Mouse (Mus musculus) embryonic fibroblast, embryonic 13.5 days (primary cell): Measurements from ENCODE around the gene Csnk2b. TPM values are rescaled to one million over a fixed set of nuclear protein-coding genes. Genes with fewer than 3 reads are reported as not detected.
A peak's percentile ranks its signal among the peaks of the same experiment; 100 is the strongest.

Source experiments
- H3K27ac ChIP-seq: 2 replicates; pipeline ENCODE4 v1.5.1; 2012; ENCODE audit warnings: low read length, control low read depth, inconsistent platforms; ENCODE audit not compliant: insufficient read depth
- H3K4me1 ChIP-seq: 2 replicates; pipeline ENCODE4 v1.6.1; 2011; ENCODE audit warnings: low read length; ENCODE audit not compliant: control insufficient read depth, insufficient read depth
- H3K4me3 ChIP-seq: 2 replicates; pipeline ENCODE4 v1.5.1; 2011; ENCODE audit warnings: mild to moderate bottlenecking, control low read depth, low read length; ENCODE audit not compliant: insufficient read depth
- CTCF ChIP-seq: IDR thresholded peaks from 2 replicates; pipeline ENCODE4 v1.5.1; 2011; ENCODE audit warnings: mild to moderate bottlenecking, control low read depth, low read length, moderate library complexity, borderline replicate concordance; ENCODE audit not compliant: insufficient read depth
- POLR2A ChIP-seq: IDR thresholded peaks from 2 replicates; pipeline ENCODE4 v1.6.1; 2011; ENCODE audit warnings: low read depth, mild to moderate bottlenecking, control low read depth, low read length, moderate library complexity
- polyA plus RNA-seq: library from polyadenylated mRNA; stranded (reverse); fragments of >200 nt; gene quantifications from 2 replicates; pipeline ENCODE4 v1.2.4, GENCODE M21; 2011; ENCODE audit warnings: low read depth; ENCODE audit not compliant: missing spikeins, insufficient read length

Csnk2b gene
- polyA plus RNA-seq = 164 and 169 TPM in 2 replicates

DNA sequence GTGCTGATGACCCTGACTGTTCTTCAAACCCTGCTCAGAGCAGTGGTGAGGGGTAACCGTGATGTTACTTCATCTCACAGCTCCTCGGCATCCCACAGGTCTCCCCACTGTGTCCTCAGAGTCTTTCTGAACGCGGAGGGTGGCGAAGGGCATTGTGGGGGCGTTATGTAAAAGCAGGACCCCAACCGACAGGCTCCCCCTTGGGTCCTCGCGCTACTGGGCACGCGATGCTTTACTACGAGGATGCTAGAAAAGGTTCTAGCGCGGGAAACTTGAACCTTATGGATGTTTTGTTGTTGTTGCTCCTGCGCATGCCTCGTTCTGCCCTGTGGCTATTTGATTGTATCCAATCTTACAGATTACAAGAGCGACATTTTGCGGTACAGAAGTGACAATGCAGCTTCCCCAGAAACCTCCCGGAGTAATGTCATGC is at the start of gene Csnk2b:
Csnk2b (minus strand) TSS at position 183 of the 433 bp plus-strand sequence.
- Histone ChIP-seq H3K4me3 (peak within 1 kb of the TSS; percentile 97), H3K27ac (peak within 1 kb of the TSS; percentile 56), H3K4me1 (peaks cover 4% of the 10 kb centered on the region; the same call in 1 of the 2 replicates)
- TF ChIP-seq POLR2A = no peak
- TF ChIP-seq CTCF = no peak

DNA sequence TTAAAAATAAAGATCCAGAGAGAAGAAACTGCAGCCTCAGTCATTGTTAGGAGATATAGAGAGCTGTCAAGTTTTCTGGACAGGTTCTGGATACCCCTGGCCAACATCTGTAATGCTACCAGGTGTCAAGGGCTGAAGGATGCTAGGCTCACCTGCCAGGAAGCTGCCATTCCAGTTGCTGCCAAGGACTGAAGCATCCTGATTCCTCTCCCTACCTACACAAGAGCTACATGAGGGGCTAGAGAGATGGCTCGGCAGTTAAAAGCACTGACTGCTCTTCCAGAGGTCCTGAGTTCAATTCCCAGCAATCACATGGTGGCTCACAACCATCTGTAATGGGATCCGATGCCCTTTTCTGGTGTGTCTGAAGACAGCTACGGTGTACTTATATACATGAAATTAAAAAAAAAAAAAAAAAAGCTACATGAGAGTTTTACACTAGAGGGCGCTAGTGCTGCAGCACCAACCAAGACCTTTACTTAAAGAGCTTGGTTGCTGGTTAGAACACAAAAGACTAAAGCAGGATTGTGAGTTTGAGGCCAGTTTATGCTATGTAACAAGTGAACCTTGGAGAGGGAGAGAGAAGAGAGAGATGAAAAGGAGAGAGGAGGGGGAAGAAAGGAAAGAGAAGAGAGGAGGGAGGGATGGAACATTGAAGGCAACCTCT is 46.8 kb upstream of the Csnk2b start:
- H3K4me3 ChIP-seq = no peak overlapping the region
- TF ChIP-seq POLR2A (no peak), CTCF (no peak)

GRCm38 (mm10) chr17:35167794-35168193 is 45.9 kb upstream of the Csnk2b start:
- no peak for TF ChIP-seq CTCF
- no peak for TF ChIP-seq POLR2A
- Histone ChIP-seq H3K4me3 (no peak overlapping the region), H3K4me1 (no peaks in the 10 kb centered on the region), H3K27ac (no peak overlapping the region)

More for the DNA sequence above, 46.8 kb upstream of the Csnk2b start:
- H3K27ac ChIP-seq = no peak overlapping the region
- no peaks in the 10 kb centered on the region for H3K4me1 ChIP-seq

DNA sequence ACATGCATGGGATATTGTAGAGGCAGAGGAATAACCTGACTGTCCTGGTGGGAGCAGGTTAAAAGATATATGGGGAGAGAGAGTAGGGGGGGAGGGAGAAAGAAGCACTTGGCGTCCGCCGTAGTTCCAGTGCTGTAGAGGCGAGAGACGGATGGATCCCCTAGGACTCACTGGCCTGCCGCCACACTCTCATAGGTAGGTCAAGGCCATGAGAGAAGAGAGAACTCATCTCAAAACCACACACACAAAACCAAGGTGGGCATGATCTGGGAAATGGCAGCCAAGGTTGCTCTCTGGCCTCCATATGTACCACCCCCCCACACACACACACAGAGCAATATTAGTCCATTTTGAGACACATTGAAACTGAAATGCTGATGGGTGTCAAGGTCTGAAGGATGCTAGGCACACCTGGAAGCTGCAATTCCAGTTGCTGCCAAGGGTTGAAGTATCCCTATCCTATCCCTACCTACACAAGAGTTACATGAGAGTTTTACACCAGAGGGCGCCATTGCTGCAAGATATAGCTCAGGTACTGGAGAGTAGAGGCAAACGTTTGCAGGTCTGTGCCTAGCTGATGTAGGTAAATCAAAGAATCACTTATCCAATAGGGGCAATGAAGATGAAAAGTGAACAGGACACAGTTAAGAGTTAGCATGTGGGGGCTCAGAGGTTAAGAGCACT is 44.6 kb upstream of the Csnk2b start:
- Histone ChIP-seq H3K4me3 (no peak overlapping the region), H3K4me1 (no peaks in the 10 kb centered on the region), H3K27ac (no peak overlapping the region)
- TF ChIP-seq CTCF = no peak
- no peak for TF ChIP-seq POLR2A

- Histone ChIP-seq H3K4me3 (peak overlapping the region; percentile 44), H3K27ac (peak overlapping the region; percentile 96), H3K4me1 (no peaks in the 10 kb centered on the region)
- TF ChIP-seq CTCF (no peak), POLR2A (no peak)
These were observed 43.8 kb upstream of the Csnk2b start for GRCm38 (mm10) chr17:35165451-35166155.

DNA sequence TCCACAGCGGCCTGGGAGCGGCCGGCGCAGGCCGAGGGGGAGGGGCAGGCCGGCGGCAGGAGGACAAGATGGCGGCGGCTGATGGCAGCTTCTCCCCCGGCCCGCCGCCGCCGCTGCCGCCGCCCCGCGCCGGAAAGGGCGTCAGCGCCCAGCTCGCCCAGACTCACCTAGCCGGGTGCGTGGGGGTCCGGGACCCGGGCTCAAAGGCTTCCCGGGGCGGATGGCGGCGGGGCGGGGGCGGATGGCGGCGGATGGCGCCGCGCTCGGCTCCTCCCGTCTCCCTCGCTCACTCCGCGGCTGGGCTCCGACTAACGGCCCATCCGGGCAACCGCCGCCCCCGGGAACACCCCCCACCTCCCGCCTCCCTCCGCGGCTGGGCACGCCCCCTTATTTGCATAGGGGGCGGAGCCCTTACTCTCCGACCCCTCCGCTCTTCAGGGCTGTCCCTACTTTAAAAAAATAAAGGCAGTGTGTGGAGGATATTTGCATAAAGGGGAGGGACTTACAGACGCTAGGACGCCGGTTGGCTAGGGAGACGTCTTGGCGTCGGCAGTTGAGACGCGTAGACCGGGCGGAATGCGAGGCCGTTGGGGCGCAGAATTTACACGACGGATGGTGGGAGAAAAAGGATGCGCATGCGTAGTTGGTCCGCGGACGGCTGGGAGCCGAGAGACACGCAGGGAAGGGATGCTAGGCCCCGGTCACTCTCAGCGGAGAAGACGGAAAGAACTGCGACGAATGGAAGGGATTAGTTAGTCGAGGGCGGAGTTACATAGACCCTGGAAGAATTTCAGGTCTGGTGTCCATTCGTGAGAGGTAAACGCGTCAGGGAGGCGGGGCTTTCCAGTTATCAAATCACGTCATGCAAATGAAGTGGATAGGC is 43.0 kb upstream of the Csnk2b start, which contains the start of gene Prrc2a:
Prrc2a (minus strand) TSS at position 330 of the 883 bp plus-strand sequence.
- Histone ChIP-seq H3K4me3 (peak within 1 kb of the TSS; percentile 100), H3K4me1 (no peaks in the 10 kb centered on the region)
- TF ChIP-seq POLR2A (peak; percentile 88), CTCF (no peak)

DNA sequence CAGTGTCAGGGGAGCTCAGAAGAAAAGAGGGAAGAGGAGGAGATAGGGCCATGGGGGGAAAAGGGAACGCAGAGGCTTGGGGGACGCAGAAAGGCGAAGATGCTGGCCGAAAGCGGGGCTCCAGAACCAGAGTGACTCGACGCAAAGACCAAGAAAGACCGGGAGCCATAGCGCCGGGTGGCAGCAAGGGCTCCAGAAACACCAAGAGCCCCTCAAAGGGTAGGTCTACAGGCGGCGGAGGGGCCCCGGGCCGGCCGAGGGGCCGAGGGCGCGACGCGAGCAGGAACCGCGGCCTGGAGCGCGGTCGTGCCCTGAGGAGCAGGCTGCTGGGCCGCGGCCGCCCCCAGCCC is 42.3 kb upstream of the Csnk2b start:
- TF ChIP-seq POLR2A (no peak), CTCF (no peak)
- Histone ChIP-seq H3K4me1 (no peaks in the 10 kb centered on the region), H3K27ac (peak overlapping the region; percentile 51), H3K4me3 (peak overlapping the region; percentile 100)

More for the DNA sequence above, 43.0 kb upstream of the Csnk2b start, which contains the start of gene Prrc2a:
- H3K27ac ChIP-seq = peak within 1 kb of the TSS; percentile 96

DNA sequence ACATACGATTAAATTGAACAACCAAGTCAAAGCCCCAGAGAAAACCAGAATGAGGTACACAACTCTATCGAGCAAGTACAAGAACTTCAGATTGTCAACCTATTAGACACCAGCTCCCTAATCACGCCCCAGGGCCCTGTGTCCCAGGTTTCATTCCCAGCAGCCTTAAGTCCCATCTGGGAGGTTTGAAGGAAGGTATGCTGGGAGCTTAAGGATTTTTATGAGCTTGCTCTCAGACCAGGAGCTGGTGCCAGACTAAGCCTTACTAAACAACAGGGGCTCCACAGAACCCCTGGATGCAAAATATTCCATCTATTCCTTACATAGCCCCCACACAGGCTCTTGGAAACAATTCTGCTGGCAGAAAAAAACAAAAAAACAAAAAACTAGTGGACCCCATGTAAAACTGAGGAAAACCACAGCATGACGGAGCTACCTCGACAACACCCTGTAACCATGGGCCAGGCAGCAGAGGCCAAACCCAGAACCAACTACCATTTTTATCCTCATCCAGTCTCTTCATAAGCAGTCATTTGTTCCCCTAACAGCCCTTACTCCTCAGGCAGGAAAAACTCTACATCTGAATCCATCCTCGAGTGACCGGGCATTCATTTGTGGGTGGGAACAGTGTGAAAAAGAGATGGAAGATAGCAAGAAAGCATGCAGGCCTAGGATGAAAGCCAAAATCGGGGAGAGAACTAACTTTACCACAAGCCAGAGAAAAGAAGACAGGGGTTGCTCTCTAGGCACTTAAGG is 41.7 kb upstream of the Csnk2b start:
- no peaks in the 10 kb centered on the region for H3K4me1 ChIP-seq
- peak overlapping the region; percentile 100 for H3K4me3 ChIP-seq
- TF ChIP-seq POLR2A = no peak
- TF ChIP-seq CTCF = no peak
- H3K27ac ChIP-seq = peak overlapping the region; percentile 51

DNA sequence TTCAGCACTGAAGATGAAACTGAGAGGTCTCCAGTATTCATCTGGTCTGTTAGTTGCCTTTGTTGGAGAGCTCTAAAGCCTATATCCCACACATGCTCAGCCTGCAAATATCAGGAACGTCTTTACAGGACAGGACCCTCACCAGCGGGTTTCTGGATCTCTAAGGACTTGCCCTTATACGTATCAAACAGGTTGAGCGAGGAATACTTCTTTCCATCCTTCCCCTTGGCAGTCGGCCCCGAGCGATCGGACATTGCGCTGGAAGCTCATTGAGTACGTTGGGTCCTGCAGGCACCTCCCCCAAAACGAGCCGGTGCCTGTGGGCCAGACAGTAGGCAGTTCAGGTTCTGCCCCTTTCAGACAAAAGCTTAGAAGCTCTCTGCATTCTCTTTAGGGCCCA is 40.9 kb upstream of the Csnk2b start:
- TF ChIP-seq POLR2A (no peak), CTCF (no peak)
- Histone ChIP-seq H3K27ac (no peak overlapping the region), H3K4me3 (peak overlapping the region; percentile 100), H3K4me1 (no peaks in the 10 kb centered on the region)
